16 mouse cellular contexts compared by ENCODE assay signal in genomic region chr14:47823696-47824095, GRCm38 (mm10).
DNase-seq lines count a peak whose midpoint lies in the region; ATAC-seq and TF ChIP-seq lines count a peak whose summit lies in the region.
"Had no signal": no experiment of that assay in that cellular context is flagged by ENCODE, and none has a peak within 500 bp of the region (broad histone marks: within the 10 kb centered on the region; RNA-seq: fewer than 3 reads in every experiment).

No protein-coding gene starts in this region.

- intact Hi-C loops in gastrocnemius, adult 2 months (cut with DNase I) = loop anchor here (10.0 kb wide), 1 partner anchor 121 kb away; no protein-coding TSS in a partner anchor

- no peaks in the 10 kb centered on the region for H3K36me3 ChIP-seq in liver, postnatal 0 days (replicated peaks; ENCODE audit: insufficient read depth, low read length)
- H3K36me3 ChIP-seq in forebrain, embryonic 10.5 days (replicated peaks) = no peaks in the 10 kb centered on the region
- H3K36me3 ChIP-seq: hindbrain, embryonic 10.5 days; neural tube, embryonic 15.5 days had no signal

- DNase-seq in gastrocnemius, adult 2 months = no peak
- DNase-seq in gastrocnemius, postnatal 25 days = no peak
- DNase-seq in liver, postnatal 0 days = no peak
- DNase-seq in liver (no peak), R1 (ENCODE audit: low read depth, low spot score) (peak; percentile 33)
- DNase-seq in kidney, postnatal 36 days = peak; percentile 39 to 44
- DNase-seq in heart, adult 8-10 months (ENCODE audit: low spot score) = no peak
- DNase-seq in forebrain, embryonic 10.5 days (ENCODE audit: extremely low spot score, low spot score) = no peak
- DNase-seq: adrenal gland, adult 8-10 months; cerebellum, adult 2 months; retina, postnatal 1 day had no signal

- no peaks in the 10 kb centered on the region for H3K27me3 ChIP-seq in liver, postnatal 0 days (ENCODE audit: insufficient read depth, low read length)
- no peaks in the 10 kb centered on the region for H3K27me3 ChIP-seq in forebrain, embryonic 10.5 days (ENCODE audit: poor library complexity, severe bottlenecking)
- H3K27me3 ChIP-seq: neural tube, embryonic 15.5 days had no signal

- peaks cover 4% of the 10 kb centered on the region; the same call in 1 of the 2 replicates for H3K4me1 ChIP-seq in liver, postnatal 0 days (ENCODE audit: insufficient read depth)
- H3K4me1 ChIP-seq in forebrain, embryonic 10.5 days = no peaks in the 10 kb centered on the region

- WGBS in liver, postnatal 0 days (ENCODE audit: insufficient replicate concordance) = 33% methylated on average over 8 of the region's 8 CpGs
- 84% methylated on average over 8 of the region's 8 CpGs for WGBS in forebrain, embryonic 10.5 days

- TF ChIP-seq EP300 in liver, postnatal 0 days (IDR thresholded peaks at IDR 0.05; ENCODE audit: low read depth) = no peak

- 0 out of 2 replicates have a peak overlapping the region, but pooled peaks have one; percentile 20 for H3K27ac ChIP-seq in gastrocnemius, adult 2 months
- peak overlapping the region; percentile 36; the same call in 1 of the 2 replicates for H3K27ac ChIP-seq in liver, postnatal 0 days (ENCODE audit: low read depth)
- H3K27ac ChIP-seq in forebrain, embryonic 10.5 days = no peak overlapping the region
- H3K27ac ChIP-seq: liver, embryonic 14.5 days; neural tube, embryonic 15.5 days had no signal

- no peak overlapping the region for H3K4me3 ChIP-seq in gastrocnemius, adult 2 months
- no peak overlapping the region for H3K4me3 ChIP-seq in liver, postnatal 0 days (ENCODE audit: low read depth, low read length)
- no peak overlapping the region for H3K4me3 ChIP-seq in forebrain, embryonic 10.5 days
- H3K4me3 ChIP-seq: hindbrain, embryonic 10.5 days; neural tube, embryonic 15.5 days had no signal

- no peak overlapping the region for H3K4me2 ChIP-seq in liver, postnatal 0 days (ENCODE audit: low read depth, low read length)
- H3K4me2 ChIP-seq: neural tube, embryonic 15.5 days had no signal

- TF ChIP-seq CTCF in gastrocnemius, adult 2 months (IDR thresholded peaks at IDR 0.05) = no peak
- TF ChIP-seq CTCF in liver, postnatal 0 days (IDR thresholded peaks at IDR 0.05; ENCODE audit: low read depth) = no peak

- H3K9ac ChIP-seq in liver, postnatal 0 days (replicated peaks) = no peak overlapping the region
- H3K9ac ChIP-seq: liver, embryonic 14.5 days; neural tube, embryonic 15.5 days had no signal

- ATAC-seq in liver, postnatal 0 days = peak; percentile 67
- ATAC-seq: forebrain, embryonic 14.5 days; inflammation-experienced regulatory T-cells, adult 6 months had no signal

- H3K9me3 ChIP-seq in liver, postnatal 0 days (ENCODE audit: low read length) = no peaks in the 10 kb centered on the region
- no peaks in the 10 kb centered on the region for H3K9me3 ChIP-seq in forebrain, embryonic 10.5 days
- H3K9me3 ChIP-seq: hindbrain, embryonic 10.5 days; neural tube, embryonic 15.5 days had no signal

Comparison
In these comparisons a context has a peak if more than half of its experiments do, and no peak if none do; other contexts are left out.
1. DNase-seq: peak in R1 (single experiment) and kidney, postnatal 36 days (2 of 2); none in gastrocnemius, adult 2 months (single experiment), gastrocnemius, postnatal 25 days (single experiment), liver, postnatal 0 days (single experiment), liver (single experiment), heart, adult 8-10 months (single experiment) and forebrain, embryonic 10.5 days (single experiment).